Mouse (Mus musculus) hindbrain, postnatal 0 days (tissue): Measurements from ENCODE around the gene Jmjd1c. TPM values are rescaled to one million over a fixed set of nuclear protein-coding genes. Genes with fewer than 3 reads are reported as not detected.

Experiments
- ATAC-seq: fragments of 200-750 bp; cut with Nextera tagmentation; 2 replicates; pipeline ENCODE4 v1.8.0; 2017; ENCODE audit warnings: mild to moderate bottlenecking, moderate TSS enrichment, moderate library complexity
- DNase-seq: peaks from one replicate; pipeline ENCODE4 v3.0.0-alpha.2; 2015; ENCODE audit warnings: low spot score
- H3K27ac ChIP-seq: fragments of 300-500 bp; sonication (generic); 2 replicates; pipeline ENCODE4 v1.5.1; 2014; ENCODE audit warnings: mild to moderate bottlenecking
- H3K27me3 ChIP-seq: fragments of 300-500 bp; sonication (generic); 2 replicates; pipeline ENCODE4 v1.6.1; 2014; ENCODE audit warnings: low read length, mixed read lengths; ENCODE audit not compliant: insufficient read depth
- H3K36me3 ChIP-seq: fragments of 300-500 bp; sonication (generic); 2 replicates; pipeline ENCODE4 v1.6.1; 2014; ENCODE audit warnings: low read length, mixed read lengths; ENCODE audit not compliant: insufficient read depth
- H3K4me1 ChIP-seq: fragments of 300-500 bp; sonication (generic); 2 replicates; pipeline ENCODE4 v1.6.1; 2014; ENCODE audit warnings: antibody characterized with exemption, low read length, mixed read lengths; ENCODE audit not compliant: insufficient read depth
- H3K4me2 ChIP-seq: fragments of 300-500 bp; sonication (generic); 2 replicates; pipeline ENCODE4 v1.6.1; 2014; ENCODE audit warnings: low read depth, mild to moderate bottlenecking, low read length, moderate library complexity, mixed read lengths
- H3K4me3 ChIP-seq: fragments of 300-500 bp; sonication (generic); 2 replicates; pipeline ENCODE4 v1.5.1; 2014; ENCODE audit warnings: low read length
- H3K9ac ChIP-seq: fragments of 300-500 bp; sonication (generic); replicated peaks from 2 replicates; pipeline ENCODE4 v1.6.1; 2014; ENCODE audit warnings: mild to moderate bottlenecking, low read length, moderate library complexity, mixed read lengths
- H3K9me3 ChIP-seq: fragments of 300-500 bp; sonication (generic); 2 replicates; pipeline ENCODE4 v1.6.1; 2016; ENCODE audit warnings: low read length, mixed read lengths
- CTCF ChIP-seq: IDR thresholded peaks from 2 replicates; pipeline ENCODE4 v1.5.1; 2016; ENCODE audit warnings: antibody characterized with exemption, control low read depth, low read depth
- WGBS: fragments of 180-500 bp; shearing (Covaris S2); extraction: QIAGEN DNeasy Blood & Tissue Kit; methylation state at CpG from one replicate; pipeline ENCODE4 v1.1.7; 2014; 5-methylcytosine and 5-hydroxymethylcytosine counted together
- polyA plus RNA-seq: library from polyadenylated mRNA; unstranded; fragments of >200 nt; fragmentation: Nextera tagmentation; extraction: Ambion mirVana; gene quantifications from 2 replicates; pipeline ENCODE4 v1.2.1, GENCODE M21; 2015
- total RNA-seq: library from RNA; depleted of rRNA; stranded (reverse); fragments of >200 nt; gene quantifications from 2 replicates; pipeline ENCODE4 v1.2.3, GENCODE M21; 2014

Gene Jmjd1c
- total and polyA plus RNA-seq, 2 experiments from 2014 or later = 45.4 to 54.1 TPM

DNA sequence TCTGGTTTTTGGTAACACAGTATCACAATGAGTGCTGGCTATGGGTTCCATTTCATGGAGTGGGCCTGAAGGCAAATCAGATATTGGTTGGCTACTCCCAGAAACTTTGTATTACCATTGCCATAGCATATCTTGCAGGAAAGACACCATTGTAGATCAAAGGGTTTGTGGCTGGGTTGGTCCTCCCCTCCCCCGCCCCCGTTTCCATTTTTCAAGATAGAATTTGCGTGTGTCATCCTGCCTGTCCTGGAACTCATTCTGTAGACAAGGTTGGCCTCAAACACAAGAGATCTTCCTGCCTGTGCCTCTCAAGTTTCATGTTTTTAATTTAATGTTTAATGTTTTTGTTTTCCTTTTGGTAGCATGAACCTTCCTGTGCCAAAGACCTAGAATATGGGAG, 98.1 kb downstream of the Jmjd1c start:
- peaks cover 2% of the 10 kb centered on the region; the same call in 1 of the 2 replicates for H3K4me1 ChIP-seq
- H3K27me3 ChIP-seq = no peaks in the 10 kb centered on the region
- no peak for TF ChIP-seq CTCF
- WGBS = 92% methylated on average over 3 of the region's 3 CpGs
- H3K9me3 ChIP-seq = no peaks in the 10 kb centered on the region
- H3K4me3 ChIP-seq = no peak overlapping the region
- H3K4me2 ChIP-seq = no peak overlapping the region
- ATAC-seq = no peak
- no peak for DNase-seq
- H3K36me3 ChIP-seq = no peaks in the 10 kb centered on the region
- no peak overlapping the region for H3K9ac ChIP-seq
- H3K27ac ChIP-seq = no peak overlapping the region

DNA sequence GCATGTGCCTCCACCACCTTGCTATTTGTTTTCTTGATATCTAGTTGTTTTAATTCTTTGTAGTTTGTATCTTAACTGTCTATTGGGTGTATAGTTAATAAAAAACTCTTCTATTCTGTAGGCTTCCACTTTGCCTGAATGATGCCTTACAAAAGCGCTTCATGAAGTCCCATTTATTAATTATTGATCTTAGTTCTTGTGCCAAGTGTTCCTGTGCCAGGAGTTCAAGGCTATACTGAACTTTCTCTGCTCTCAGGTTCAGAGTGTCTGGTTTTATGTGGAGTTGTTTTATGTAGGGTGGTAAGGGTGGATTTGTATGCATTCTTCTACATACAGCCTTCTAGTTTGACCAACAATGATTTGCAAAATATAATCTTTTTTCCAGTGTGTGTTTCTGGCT, 99.7 kb downstream of the Jmjd1c start:
- no peaks in the 10 kb centered on the region for H3K9me3 ChIP-seq
- no peak for TF ChIP-seq CTCF
- H3K9ac ChIP-seq = no peak overlapping the region
- H3K36me3 ChIP-seq = no peaks in the 10 kb centered on the region
- WGBS = 96% methylated on average over 1 of the region's 1 CpGs
- H3K4me3 ChIP-seq = no peak overlapping the region
- DNase-seq = no peak
- no peak overlapping the region for H3K4me2 ChIP-seq
- no peaks in the 10 kb centered on the region for H3K27me3 ChIP-seq
- no peaks in the 10 kb centered on the region for H3K4me1 ChIP-seq
- no peak for ATAC-seq
- H3K27ac ChIP-seq = no peak overlapping the region

DNA sequence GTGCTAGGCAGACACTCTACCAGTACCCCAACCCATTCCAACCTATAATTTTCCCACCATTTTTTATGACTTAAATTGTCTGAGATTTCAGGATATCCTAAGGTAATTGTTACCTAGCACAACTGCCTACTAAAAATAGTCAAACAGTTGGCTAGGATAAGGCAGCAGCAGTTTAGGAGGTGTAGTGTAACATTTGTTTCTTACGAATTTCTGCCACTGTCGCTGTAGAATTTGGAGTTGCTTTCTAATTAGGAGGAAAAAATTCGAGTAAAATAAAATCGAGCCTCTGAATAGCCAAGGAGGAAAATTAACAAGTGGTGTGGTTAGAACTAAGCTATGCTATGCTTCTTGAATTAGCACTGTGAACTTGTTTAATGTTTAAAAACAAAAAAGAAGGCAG, 101.3 kb downstream of the Jmjd1c start:
- WGBS = 78% methylated on average over 4 of the region's 4 CpGs

DNA sequence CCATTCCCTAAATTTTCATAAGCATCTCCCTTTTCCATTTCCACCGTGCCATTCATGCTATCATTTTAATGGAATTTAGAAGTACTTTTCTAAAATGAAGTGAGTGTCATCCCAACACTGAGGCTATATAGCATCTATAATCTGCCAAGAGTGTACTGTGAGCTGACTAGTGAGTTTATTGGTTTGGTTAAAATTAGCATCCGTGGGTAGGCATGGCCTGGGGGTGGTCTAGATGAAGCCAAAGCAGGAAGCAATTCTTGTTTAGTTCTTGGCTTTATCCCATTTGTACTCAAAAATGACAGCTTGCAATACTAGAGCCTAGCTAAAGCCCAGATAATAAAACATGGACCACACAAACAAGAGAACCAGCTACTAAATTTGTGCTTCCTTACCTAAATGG, 101.9 kb downstream of the Jmjd1c start:
- Histone ChIP-seq H3K4me2 (no peak overlapping the region), H3K4me3 (no peak overlapping the region), H3K4me1 (no peaks in the 10 kb centered on the region), H3K27ac (no peak overlapping the region), H3K9ac (no peak overlapping the region), H3K27me3 (no peaks in the 10 kb centered on the region), H3K9me3 (no peaks in the 10 kb centered on the region), H3K36me3 (no peaks in the 10 kb centered on the region)
- ATAC-seq (no peak), DNase-seq (no peak)
- 53% methylated on average over 2 of the region's 2 CpGs for WGBS
- no peak for TF ChIP-seq CTCF

More for the DNA sequence above, 101.3 kb downstream of the Jmjd1c start:
- ATAC-seq = no peak
- no peak for TF ChIP-seq CTCF
- no peak for DNase-seq
- H3K4me1 ChIP-seq = no peaks in the 10 kb centered on the region
- no peaks in the 10 kb centered on the region for H3K9me3 ChIP-seq
- no peaks in the 10 kb centered on the region for H3K27me3 ChIP-seq
- no peaks in the 10 kb centered on the region for H3K36me3 ChIP-seq
- H3K9ac ChIP-seq = no peak overlapping the region
- H3K27ac ChIP-seq = no peak overlapping the region; the same call in 1 of the 2 replicates
- no peak overlapping the region for H3K4me3 ChIP-seq
- H3K4me2 ChIP-seq = no peak overlapping the region

DNA sequence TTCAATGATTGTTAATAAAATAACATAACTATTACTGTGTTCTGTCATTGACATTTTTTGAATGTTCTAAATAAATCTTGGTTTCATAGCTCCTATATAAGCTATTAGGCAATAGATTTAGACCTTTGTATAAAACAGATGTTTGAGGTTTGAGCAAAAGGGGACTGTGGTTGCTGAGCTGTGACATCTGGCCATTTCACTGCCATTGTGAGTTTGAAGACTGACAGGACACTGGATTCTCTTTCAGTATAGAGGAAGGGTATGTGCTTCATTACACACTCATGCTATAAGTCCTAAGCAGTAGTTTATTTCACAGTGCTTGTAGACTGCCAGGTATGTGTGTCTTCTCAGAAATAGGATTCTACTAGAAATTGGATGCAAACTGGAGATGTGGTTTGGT, 105.8 kb downstream of the Jmjd1c start:
- no peaks in the 10 kb centered on the region for H3K9me3 ChIP-seq
- no peak overlapping the region for H3K9ac ChIP-seq
- H3K27me3 ChIP-seq = no peaks in the 10 kb centered on the region
- H3K4me2 ChIP-seq = no peak overlapping the region
- H3K27ac ChIP-seq = no peak overlapping the region
- TF ChIP-seq CTCF = no peak
- no peak overlapping the region for H3K4me3 ChIP-seq
- H3K36me3 ChIP-seq = no peaks in the 10 kb centered on the region
- no peaks in the 10 kb centered on the region for H3K4me1 ChIP-seq
- DNase-seq (no peak), ATAC-seq (no peak)

DNA sequence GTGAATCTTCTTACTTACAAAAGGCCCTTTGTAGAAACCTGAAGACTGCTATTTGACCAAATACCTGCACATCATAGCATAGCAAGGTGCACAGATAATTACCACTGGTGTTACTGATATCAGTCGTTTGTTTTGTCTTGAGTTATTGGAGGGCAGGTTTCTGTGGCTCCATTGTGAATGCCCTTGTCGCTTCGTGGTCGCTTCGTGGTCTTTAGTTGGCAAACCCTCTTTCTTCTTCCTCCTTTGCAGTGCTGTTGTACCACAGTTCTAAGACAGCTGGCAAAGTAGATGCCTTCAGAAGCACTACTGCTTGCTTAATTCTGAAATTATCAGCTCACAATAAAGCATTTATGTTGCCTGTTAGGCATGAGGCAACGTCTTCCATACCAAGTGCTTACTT, 106.5 kb downstream of the Jmjd1c start:
- no peak for ATAC-seq
- 84% methylated on average over 6 of the region's 6 CpGs for WGBS
- TF ChIP-seq CTCF = no peak

DNA sequence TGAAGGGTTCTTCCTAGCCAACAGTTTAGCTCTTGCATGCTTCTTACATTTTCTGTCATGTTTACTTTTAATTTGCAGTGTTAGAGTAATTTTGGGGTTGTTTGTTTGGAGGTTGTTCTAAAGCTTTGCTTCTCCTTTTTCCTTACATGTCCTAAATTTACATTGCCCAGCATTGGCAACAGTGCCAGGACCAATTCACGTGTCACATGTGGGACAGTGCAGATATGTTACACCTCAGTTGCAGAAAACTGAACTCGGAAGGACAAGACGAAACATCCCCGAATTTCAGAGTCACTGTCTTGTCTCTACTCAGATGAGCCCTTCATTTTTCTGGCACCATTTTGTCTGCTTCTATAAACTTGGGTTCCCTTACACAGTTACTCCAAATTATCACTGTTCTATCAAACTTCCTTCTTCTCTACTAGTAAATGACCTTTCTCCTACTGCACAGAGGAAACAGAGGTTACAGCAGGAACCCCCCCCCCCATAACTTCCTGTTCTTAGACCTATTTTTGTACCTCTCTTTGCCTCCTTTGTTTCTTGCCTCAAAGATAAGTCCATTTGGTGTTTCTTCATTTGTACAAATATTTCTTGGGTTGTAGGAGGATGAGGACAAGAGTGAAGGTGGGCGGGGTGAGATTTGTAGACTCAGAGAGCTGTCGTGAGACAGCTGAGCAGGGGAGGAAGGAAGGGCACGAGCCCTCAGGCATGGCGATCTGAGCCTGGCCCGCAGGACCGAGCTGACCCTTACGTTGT, 108.9 kb downstream of the Jmjd1c start:
- H3K27ac ChIP-seq = no peak overlapping the region
- no peaks in the 10 kb centered on the region for H3K4me1 ChIP-seq
- H3K9ac ChIP-seq = no peak overlapping the region
- ATAC-seq = no peak
- TF ChIP-seq CTCF = no peak
- no peaks in the 10 kb centered on the region for H3K27me3 ChIP-seq
- no peaks in the 10 kb centered on the region for H3K9me3 ChIP-seq
- WGBS = 87% methylated on average over 11 of the region's 11 CpGs
- H3K36me3 ChIP-seq = no peaks in the 10 kb centered on the region
- no peak overlapping the region for H3K4me3 ChIP-seq
- no peak for DNase-seq
- H3K4me2 ChIP-seq = no peak overlapping the region

More for the DNA sequence above, 106.5 kb downstream of the Jmjd1c start:
- Histone ChIP-seq H3K9me3 (no peaks in the 10 kb centered on the region), H3K27ac (no peak overlapping the region), H3K4me3 (no peak overlapping the region), H3K36me3 (no peaks in the 10 kb centered on the region), H3K27me3 (no peaks in the 10 kb centered on the region), H3K9ac (no peak overlapping the region), H3K4me1 (no peaks in the 10 kb centered on the region), H3K4me2 (no peak overlapping the region)
- no peak for DNase-seq
